Mouse (Mus musculus) liver, embryonic 14.5 days (tissue): Measurements from ENCODE around the gene Zmynd8.

Experiments used
- CTCF ChIP-seq: IDR thresholded peaks from 2 replicates; pipeline ENCODE4 v1.5.1; 2016; ENCODE audit warnings: antibody characterized with exemption, low read depth, control low read depth
- EP300 ChIP-seq: IDR thresholded peaks from 2 replicates; pipeline ENCODE4 v1.6.1; 2016; ENCODE audit warnings: antibody characterized with exemption, low read depth

DNA sequence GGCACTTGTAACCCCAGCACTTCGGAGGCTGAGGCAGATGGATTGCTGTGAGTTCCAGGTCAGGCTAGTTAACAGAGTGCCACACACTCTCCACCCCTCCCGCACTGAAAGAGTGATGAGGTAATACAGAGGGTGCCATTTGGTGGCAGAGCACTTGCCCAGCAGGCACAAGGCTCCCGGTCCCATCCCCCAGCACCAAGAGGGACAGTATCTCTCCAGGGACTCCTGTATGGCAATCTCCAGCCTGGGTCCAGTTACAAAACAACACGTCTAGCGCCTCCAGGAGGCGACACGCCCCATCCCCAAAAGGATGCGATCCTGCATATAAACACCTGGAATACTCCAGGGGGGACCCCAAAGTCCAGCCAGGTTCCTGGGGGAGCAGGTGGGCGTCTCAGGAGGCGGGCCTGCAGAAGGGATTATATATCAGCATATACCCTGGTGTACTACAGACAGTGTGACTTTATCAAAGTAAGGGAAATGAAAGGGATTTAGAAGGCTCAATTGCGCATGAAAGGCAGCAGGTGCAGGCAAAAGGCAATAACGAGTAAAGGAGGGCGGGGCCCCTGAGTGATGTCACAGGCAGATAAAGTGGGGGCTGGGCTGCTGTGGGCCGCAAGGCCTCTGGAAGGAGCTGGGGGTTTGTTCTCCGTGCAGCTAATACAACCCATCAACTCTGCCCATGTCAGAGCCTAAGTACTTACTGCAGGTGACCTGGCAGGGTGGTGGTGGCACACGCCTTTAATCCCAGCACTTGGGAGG lies 44.4 kb downstream of the Zmynd8 start:
- TF ChIP-seq CTCF (no peak), EP300 (no peak)
